Mouse (Mus musculus): ENCODE data around the gene Tmbim6. TPM values are rescaled to one million over a fixed set of nuclear protein-coding genes. Genes with fewer than 3 reads are reported as not detected.

Gene Tmbim6
- polyA plus RNA-seq, 2 experiments = 99.7 to 187 TPM

DNA sequence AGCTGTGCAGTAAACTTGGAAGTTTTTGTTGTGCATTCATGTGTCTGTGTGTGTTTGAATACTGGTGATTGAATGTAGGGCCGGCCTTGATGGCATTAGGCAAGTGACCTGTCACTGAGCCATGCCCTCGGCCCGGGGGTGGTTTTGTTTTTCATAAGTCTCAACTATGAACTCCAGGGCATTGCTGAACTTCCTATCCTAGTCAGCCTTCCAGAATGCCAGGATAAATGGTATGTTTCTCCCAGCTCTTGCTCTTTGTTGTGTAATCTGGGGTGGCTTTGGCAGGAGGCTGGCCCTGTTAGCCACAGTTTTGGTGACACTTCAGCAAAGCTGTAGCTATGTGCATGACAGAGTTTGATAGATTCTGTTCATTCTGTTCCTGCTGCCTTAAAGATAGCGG lies 4.2 kb downstream of the Tmbim6 start:
- WGBS (ENCODE audit: insufficient replicate concordance) = 36% methylated on average over 4 of the region's 4 CpGs
- no peak overlapping the region for H3K4me3 ChIP-seq (ENCODE audit: insufficient read depth in 1 of 2, low read depth in 2 of 2, low read length in 2 of 2)

GRCm38 (mm10) chr15:99397622-99398021 lies 4.9 kb downstream of the Tmbim6 start:
- 95% methylated on average over 2 of the region's 2 CpGs for WGBS (ENCODE audit: insufficient replicate concordance)
- ATAC-seq (ENCODE audit: insufficient read depth) = no peak
- Histone ChIP-seq H3K9me3 (ENCODE audit: control insufficient read depth, low read length) (no peaks in the 10 kb centered on the region), H3K9ac (replicated peaks) (no peak overlapping the region), H3K27me3 (ENCODE audit: control insufficient read depth, insufficient read depth, low read length) (no peaks in the 10 kb centered on the region), H3K36me3 (replicated peaks; ENCODE audit: control insufficient read depth, insufficient read depth, low read depth) (peaks cover 6% of the 10 kb centered on the region), H3K27ac (no peak overlapping the region), H3K4me2 (ENCODE audit: low read depth) (no peak overlapping the region), H3K4me1 (replicated peaks; ENCODE audit: control insufficient read depth in 2 of 2, insufficient read depth in 2 of 2, low read length in 1 of 2) (peaks cover 23 to 31% of the 10 kb centered on the region in 2 experiments), H3K4me3 (ENCODE audit: insufficient read depth in 1 of 2, low read depth in 2 of 2, low read length in 2 of 2) (no peak overlapping the region)
- DNase-seq (ENCODE audit: low read depth in 3 of 3, low spot score in 3 of 3) = no peak
- TF ChIP-seq EP300 (IDR thresholded peaks at IDR 0.05; ENCODE audit: low read depth) = no peak
- no peak for TF ChIP-seq CTCF (IDR thresholded peaks at IDR 0.05; ENCODE audit: low read depth)

More for the DNA sequence above, 4.2 kb downstream of the Tmbim6 start:
- Histone ChIP-seq H3K27ac (no peak overlapping the region), H3K36me3 (replicated peaks; ENCODE audit: control insufficient read depth, insufficient read depth, low read depth) (peaks cover under 1% of the 10 kb centered on the region; the same call in 1 of the 2 replicates), H3K9ac (replicated peaks) (no peak overlapping the region; the same call in 1 of the 2 replicates), H3K27me3 (ENCODE audit: control insufficient read depth, insufficient read depth, low read length) (no peaks in the 10 kb centered on the region), H3K9me3 (ENCODE audit: control insufficient read depth, low read length) (no peaks in the 10 kb centered on the region), H3K4me2 (ENCODE audit: low read depth) (peak overlapping the region; percentile 70), H3K4me1 (replicated peaks; ENCODE audit: control insufficient read depth in 2 of 2, insufficient read depth in 2 of 2, low read length in 1 of 2) (peaks cover 23 to 37% of the 10 kb centered on the region in 2 experiments)
- DNase-seq (ENCODE audit: low read depth in 3 of 3, low spot score in 3 of 3) (no peak), ATAC-seq (ENCODE audit: insufficient read depth) (no peak)
- TF ChIP-seq EP300 (IDR thresholded peaks at IDR 0.05; ENCODE audit: low read depth) (no peak), CTCF (IDR thresholded peaks at IDR 0.05; ENCODE audit: low read depth) (no peak)

DNA sequence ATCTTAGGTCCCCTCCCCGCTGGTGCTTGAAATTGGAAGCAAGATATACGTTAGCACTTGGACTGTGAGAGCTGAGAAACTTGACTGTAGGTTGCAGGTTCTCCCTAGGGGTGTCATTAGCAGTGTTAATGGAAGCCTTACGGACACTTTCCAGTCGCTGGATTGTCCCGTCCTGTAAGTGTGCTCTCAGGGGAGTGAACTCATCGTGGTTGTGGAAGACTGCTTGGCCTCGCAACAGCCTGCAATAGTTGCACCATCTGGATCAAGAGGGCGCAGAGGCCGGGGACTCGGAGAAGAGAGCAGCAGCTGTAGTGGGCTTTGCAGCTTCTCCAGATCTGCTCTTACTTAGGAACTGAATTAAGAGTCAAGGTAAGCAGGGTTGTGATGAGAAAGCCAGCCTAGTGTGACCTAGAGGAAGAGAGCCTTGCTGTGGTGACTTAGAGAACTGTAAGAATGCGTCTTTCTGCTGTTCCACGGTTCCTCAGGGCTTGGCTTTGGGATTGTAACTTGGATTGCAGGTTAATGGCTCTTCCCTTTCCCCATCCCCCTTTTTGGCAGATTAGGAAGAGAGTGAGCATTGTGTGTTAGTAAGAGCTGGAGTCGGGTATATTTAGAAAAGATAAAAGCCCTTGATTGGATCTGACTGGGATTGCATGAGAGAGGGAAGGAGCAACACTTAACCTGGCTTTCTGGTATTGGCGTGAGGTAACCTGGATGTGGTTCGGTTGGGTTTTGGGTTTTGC lies 7.0 kb downstream of the Tmbim6 start:
- Histone ChIP-seq H3K4me1 (replicated peaks; ENCODE audit: control insufficient read depth in 2 of 2, insufficient read depth in 2 of 2, low read length in 1 of 2) (peaks cover 23 to 28% of the 10 kb centered on the region in 2 experiments), H3K4me2 (ENCODE audit: low read depth) (no peak overlapping the region), H3K9me3 (ENCODE audit: control insufficient read depth, low read length) (no peaks in the 10 kb centered on the region), H3K36me3 (replicated peaks; ENCODE audit: control insufficient read depth, insufficient read depth, low read depth) (peaks cover 17% of the 10 kb centered on the region), H3K9ac (replicated peaks) (no peak overlapping the region), H3K4me3 (ENCODE audit: insufficient read depth in 1 of 2, low read depth in 2 of 2, low read length in 2 of 2) (no peak overlapping the region), H3K27me3 (ENCODE audit: control insufficient read depth, insufficient read depth, low read length) (no peaks in the 10 kb centered on the region), H3K27ac (no peak overlapping the region)
- ATAC-seq (ENCODE audit: insufficient read depth) = no peak
- WGBS (ENCODE audit: insufficient replicate concordance) = 76% methylated on average over 15 of the region's 15 CpGs
- no peak for TF ChIP-seq EP300 (IDR thresholded peaks at IDR 0.05; ENCODE audit: low read depth)
- no peak for TF ChIP-seq CTCF (IDR thresholded peaks at IDR 0.05; ENCODE audit: low read depth)
- no peak for DNase-seq (ENCODE audit: low read depth in 3 of 3, low spot score in 3 of 3)

DNA sequence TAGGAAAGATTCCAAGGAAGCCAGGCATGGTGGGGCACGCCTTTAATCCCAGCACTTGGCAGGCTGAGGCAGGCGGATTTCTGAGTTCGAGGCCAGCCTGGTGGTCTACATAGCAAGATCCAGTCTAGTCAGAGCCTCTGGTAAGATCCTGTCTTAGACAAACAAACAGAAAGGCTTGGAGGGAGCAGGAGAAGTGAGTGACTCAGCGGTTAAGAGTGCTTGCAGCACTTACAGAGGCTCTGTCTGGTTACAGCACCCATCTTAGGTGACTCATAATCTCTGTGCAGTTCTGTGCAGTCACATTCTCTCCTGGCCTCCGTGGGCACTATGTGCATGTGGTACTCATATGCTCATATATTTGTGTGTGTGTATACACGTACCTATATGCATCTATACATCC lies 7.9 kb downstream of the Tmbim6 start:
- Histone ChIP-seq H3K4me1 (replicated peaks; ENCODE audit: control insufficient read depth in 2 of 2, insufficient read depth in 2 of 2, low read length in 1 of 2) (peaks cover 17 to 21% of the 10 kb centered on the region in 2 experiments), H3K27ac (no peak overlapping the region), H3K4me3 (ENCODE audit: insufficient read depth in 1 of 2, low read depth in 2 of 2, low read length in 2 of 2) (no peak overlapping the region), H3K27me3 (ENCODE audit: control insufficient read depth, insufficient read depth, low read length) (no peaks in the 10 kb centered on the region), H3K9ac (replicated peaks) (no peak overlapping the region), H3K36me3 (replicated peaks; ENCODE audit: control insufficient read depth, insufficient read depth, low read depth) (peaks cover 26% of the 10 kb centered on the region), H3K4me2 (ENCODE audit: low read depth) (no peak overlapping the region), H3K9me3 (ENCODE audit: control insufficient read depth, low read length) (no peaks in the 10 kb centered on the region)
- TF ChIP-seq CTCF (IDR thresholded peaks at IDR 0.05; ENCODE audit: low read depth) (no peak), EP300 (IDR thresholded peaks at IDR 0.05; ENCODE audit: low read depth) (no peak)
- ATAC-seq (ENCODE audit: insufficient read depth) = no peak
- no peak for DNase-seq (ENCODE audit: low read depth in 3 of 3, low spot score in 3 of 3)
- 68% methylated on average over 6 of the region's 6 CpGs for WGBS (ENCODE audit: insufficient replicate concordance)

- H3K4me2 ChIP-seq (ENCODE audit: low read depth) = no peak overlapping the region
Measured at GRCm38 (mm10) chr15:99403159-99403889, 10.6 kb downstream of the Tmbim6 start.

More at GRCm38 (mm10) chr15:99403159-99403889, 10.6 kb downstream of the Tmbim6 start:
- H3K27ac ChIP-seq = no peak overlapping the region
- no peak overlapping the region for H3K9ac ChIP-seq (replicated peaks)
- H3K27me3 ChIP-seq (ENCODE audit: control insufficient read depth, insufficient read depth, low read length) = no peaks in the 10 kb centered on the region
- ATAC-seq (ENCODE audit: insufficient read depth) (no peak), DNase-seq (ENCODE audit: low read depth in 3 of 3, low spot score in 3 of 3) (no peak)
- TF ChIP-seq EP300 (IDR thresholded peaks at IDR 0.05; ENCODE audit: low read depth) = no peak
- TF ChIP-seq CTCF (IDR thresholded peaks at IDR 0.05; ENCODE audit: low read depth) = no peak
- 77% methylated on average over 12 of the region's 12 CpGs for WGBS (ENCODE audit: insufficient replicate concordance)
- H3K4me1 ChIP-seq (replicated peaks; ENCODE audit: control insufficient read depth in 2 of 2, insufficient read depth in 2 of 2, low read length in 1 of 2) = peaks cover 3 to 4% of the 10 kb centered on the region in 2 experiments; a peak in 2 of 4 replicates
- peaks cover 48% of the 10 kb centered on the region for H3K36me3 ChIP-seq (replicated peaks; ENCODE audit: control insufficient read depth, insufficient read depth, low read depth)
- H3K4me3 ChIP-seq (ENCODE audit: insufficient read depth in 1 of 2, low read depth in 2 of 2, low read length in 2 of 2) = no peak overlapping the region
- H3K9me3 ChIP-seq (ENCODE audit: control insufficient read depth, low read length) = no peaks in the 10 kb centered on the region

Data from liver, embryonic 14.5 days (tissue).